Mouse (Mus musculus) midbrain, embryonic 11.5 days (tissue): Measurements from ENCODE around the gene Sars2. TPM values are rescaled to one million over a fixed set of nuclear protein-coding genes. Genes with fewer than 3 reads are reported as not detected.

Source experiments
- ATAC-seq: fragments of 200-750 bp; cut with Nextera tagmentation; 2 replicates; pipeline ENCODE4 v1.8.0; 2017; ENCODE audit warnings: moderate TSS enrichment, moderate library complexity; ENCODE audit not compliant: low FRiP score
- DNase-seq: peaks from one replicate; pipeline ENCODE4 v3.0.0; 2015; ENCODE audit warnings: low spot score; ENCODE audit errors: missing footprints
- H3K27ac ChIP-seq: fragments of 300-500 bp; sonication (generic); 2 replicates; pipeline ENCODE4 v1.5.1; 2014; ENCODE audit warnings: low read depth, low read length
- H3K27me3 ChIP-seq: fragments of 300-500 bp; sonication (generic); 2 replicates; pipeline ENCODE4 v1.6.1; 2014; ENCODE audit warnings: mild to moderate bottlenecking, low read length, moderate library complexity, mixed read lengths; ENCODE audit not compliant: control insufficient read depth, insufficient read depth
- H3K36me3 ChIP-seq: fragments of 300-500 bp; sonication (generic); 2 replicates; pipeline ENCODE4 v1.6.1; 2014; ENCODE audit warnings: mild to moderate bottlenecking, low read length, moderate library complexity, mixed read lengths; ENCODE audit not compliant: control insufficient read depth, insufficient read depth
- H3K4me1 ChIP-seq: fragments of 300-500 bp; sonication (generic); 2 replicates; pipeline ENCODE4 v1.6.1; 2014; ENCODE audit warnings: low read length; ENCODE audit not compliant: control insufficient read depth, insufficient read depth
- H3K4me2 ChIP-seq: fragments of 300-500 bp; sonication (generic); 2 replicates; pipeline ENCODE4 v1.6.1; 2014; ENCODE audit warnings: mild to moderate bottlenecking, moderate library complexity
- H3K4me3 ChIP-seq: fragments of 300-500 bp; sonication (generic); 2 replicates; pipeline ENCODE4 v1.5.1; 2014; ENCODE audit warnings: low read depth, low read length
- H3K9ac ChIP-seq: fragments of 300-500 bp; sonication (generic); 2 replicates; pipeline ENCODE4 v1.6.1; 2014; ENCODE audit warnings: low read length
- H3K9me3 ChIP-seq: fragments of 300-500 bp; sonication (generic); 2 replicates; pipeline ENCODE4 v1.6.1; 2016; ENCODE audit warnings: low read length; ENCODE audit not compliant: control insufficient read depth
- WGBS: fragments of 180-500 bp; shearing (Covaris S2); extraction: QIAGEN DNeasy Blood & Tissue Kit; methylation state at CpG from one replicate; pipeline ENCODE4 v1.1.7; 2014; 5-methylcytosine and 5-hydroxymethylcytosine counted together
- polyA plus RNA-seq: library from polyadenylated mRNA; unstranded; fragments of >200 nt; fragmentation: Nextera tagmentation; extraction: Ambion mirVana; gene quantifications from 2 replicates; pipeline ENCODE4 v1.2.1, GENCODE M21; 2014

Sars2 gene
- polyA plus RNA-seq, 1 experiment from 2014 or later = 27.7 TPM

DNA sequence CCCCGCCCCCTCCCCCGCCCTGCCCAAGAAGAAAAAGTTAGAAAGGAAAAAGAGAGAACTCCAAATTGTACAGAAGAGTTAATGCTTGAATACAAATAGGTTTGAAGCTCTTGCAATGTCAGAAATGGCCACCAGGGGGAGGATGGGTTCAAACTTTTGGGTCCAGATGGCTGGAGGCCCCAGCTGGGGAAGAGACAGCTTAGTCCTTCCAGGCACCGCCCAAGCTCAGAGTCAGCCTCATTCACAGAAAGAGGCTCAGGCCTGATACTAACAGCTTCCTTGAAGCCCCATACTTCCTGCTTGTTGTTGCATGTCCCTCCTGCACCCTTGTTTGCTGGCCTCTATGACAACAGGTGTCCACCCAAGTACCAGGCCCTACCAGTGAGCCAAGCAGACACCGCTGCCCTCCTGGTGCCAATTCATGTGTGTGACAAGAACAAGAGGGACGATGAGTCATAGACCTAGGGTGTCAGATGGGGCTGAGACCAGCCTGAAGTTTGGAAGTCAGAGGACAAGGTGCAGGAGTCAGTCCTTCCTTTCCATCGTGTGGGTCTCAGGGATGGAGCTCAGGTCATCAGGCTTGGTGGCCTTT, 38.4 kb downstream of the Sars2 start:
- ATAC-seq (peak; percentile 66), DNase-seq (peak; percentile 99)
- H3K9ac ChIP-seq = no peak overlapping the region
- WGBS = 44% methylated on average over 6 of the region's 6 CpGs
- no peak overlapping the region for H3K4me3 ChIP-seq
- 0 out of 2 replicates have a peak, but pooled peaks cover 2% of the 10 kb centered on the region for H3K36me3 ChIP-seq
- no peak overlapping the region for H3K27ac ChIP-seq
- H3K27me3 ChIP-seq = no peaks in the 10 kb centered on the region
- no peaks in the 10 kb centered on the region for H3K9me3 ChIP-seq
- H3K4me1 ChIP-seq = peaks cover 4% of the 10 kb centered on the region
- H3K4me2 ChIP-seq = no peak overlapping the region

DNA sequence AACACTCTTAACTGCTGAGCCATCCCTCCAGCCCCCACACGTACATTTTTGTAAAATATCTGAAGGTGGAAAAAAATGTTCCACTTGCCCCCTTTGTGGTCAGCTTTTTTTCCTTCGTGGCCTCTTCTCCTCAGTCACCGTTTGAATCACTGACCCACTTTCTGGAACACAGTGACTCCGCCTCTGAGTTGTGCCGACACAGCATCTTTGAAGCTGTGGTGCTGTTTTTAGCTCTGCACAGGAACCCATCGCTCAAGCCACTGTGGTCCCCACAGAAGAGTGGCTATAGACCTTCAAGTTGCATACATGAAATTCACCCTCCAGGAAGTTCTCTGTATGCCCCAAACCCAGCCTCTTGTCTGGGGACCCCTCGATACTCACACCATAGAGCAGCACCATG, 39.1 kb downstream of the Sars2 start:
- no peak overlapping the region for H3K27ac ChIP-seq
- ATAC-seq (no peak), DNase-seq (no peak)
- 85% methylated on average over 7 of the region's 7 CpGs for WGBS
- no peak overlapping the region for H3K4me3 ChIP-seq
- no peak overlapping the region for H3K9ac ChIP-seq
- no peak overlapping the region for H3K4me2 ChIP-seq
- H3K36me3 ChIP-seq = 0 out of 2 replicates have a peak, but pooled peaks cover 2% of the 10 kb centered on the region
- peaks cover 4% of the 10 kb centered on the region for H3K4me1 ChIP-seq
- H3K27me3 ChIP-seq = no peaks in the 10 kb centered on the region
- no peaks in the 10 kb centered on the region for H3K9me3 ChIP-seq

DNA sequence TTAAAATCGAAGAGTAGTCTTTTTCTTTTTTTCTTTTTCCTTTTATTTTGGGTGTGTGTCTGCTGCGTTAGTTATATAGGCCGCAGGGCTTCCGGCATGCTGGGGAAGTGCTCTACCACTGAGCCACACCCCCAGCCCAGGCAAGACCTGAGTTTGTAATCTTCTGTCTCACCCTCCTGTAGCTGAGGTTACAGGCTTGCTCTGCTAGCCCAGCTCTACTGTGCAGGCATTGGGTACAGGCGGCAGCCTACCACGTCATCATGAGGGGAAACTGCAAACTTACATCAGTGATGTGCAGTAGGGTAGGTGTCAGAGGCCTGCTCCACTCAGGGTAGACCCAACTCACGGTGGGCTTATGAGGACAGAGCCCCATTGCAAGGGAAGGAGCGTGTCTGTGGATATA, 39.5 kb downstream of the Sars2 start:
- Histone ChIP-seq H3K4me3 (no peak overlapping the region), H3K27ac (no peak overlapping the region), H3K9me3 (no peaks in the 10 kb centered on the region), H3K27me3 (no peaks in the 10 kb centered on the region), H3K4me2 (no peak overlapping the region), H3K4me1 (peaks cover 4% of the 10 kb centered on the region), H3K9ac (no peak overlapping the region), H3K36me3 (0 out of 2 replicates have a peak, but pooled peaks cover 2% of the 10 kb centered on the region)
- no peak for ATAC-seq
- no peak for DNase-seq
- whole genome bisulfite sequencing = 89% methylated on average over 8 of the region's 8 CpGs

DNA sequence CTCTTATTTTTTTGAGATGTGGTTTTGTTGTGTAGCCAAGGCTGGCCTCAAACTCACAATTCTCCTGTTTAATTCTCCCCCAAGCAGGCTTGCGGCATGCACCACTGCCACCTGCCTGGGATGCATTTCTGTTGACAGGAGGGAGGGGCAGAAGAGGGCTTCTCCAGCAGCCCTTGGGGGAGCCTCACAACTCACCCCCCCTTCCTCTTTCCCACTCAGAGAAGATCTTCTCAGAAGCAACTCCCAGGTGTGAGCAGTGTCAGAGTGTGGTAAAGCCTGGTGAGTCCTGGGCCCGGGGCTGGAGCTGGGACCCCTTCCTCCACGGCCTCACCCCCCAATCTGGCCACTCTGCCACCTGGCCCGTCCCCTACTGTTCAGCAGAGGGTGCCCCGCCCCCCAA, 43.4 kb downstream of the Sars2 start:
- no peaks in the 10 kb centered on the region for H3K27me3 ChIP-seq
- WGBS = 76% methylated on average over 5 of the region's 5 CpGs
- no peaks in the 10 kb centered on the region for H3K36me3 ChIP-seq
- ATAC-seq = no peak
- no peak overlapping the region for H3K4me3 ChIP-seq
- H3K4me1 ChIP-seq = peaks cover 3% of the 10 kb centered on the region
- H3K27ac ChIP-seq = no peak overlapping the region
- no peak overlapping the region for H3K9ac ChIP-seq
- H3K9me3 ChIP-seq = no peaks in the 10 kb centered on the region
- no peak overlapping the region for H3K4me2 ChIP-seq
- no peak for DNase-seq

DNA sequence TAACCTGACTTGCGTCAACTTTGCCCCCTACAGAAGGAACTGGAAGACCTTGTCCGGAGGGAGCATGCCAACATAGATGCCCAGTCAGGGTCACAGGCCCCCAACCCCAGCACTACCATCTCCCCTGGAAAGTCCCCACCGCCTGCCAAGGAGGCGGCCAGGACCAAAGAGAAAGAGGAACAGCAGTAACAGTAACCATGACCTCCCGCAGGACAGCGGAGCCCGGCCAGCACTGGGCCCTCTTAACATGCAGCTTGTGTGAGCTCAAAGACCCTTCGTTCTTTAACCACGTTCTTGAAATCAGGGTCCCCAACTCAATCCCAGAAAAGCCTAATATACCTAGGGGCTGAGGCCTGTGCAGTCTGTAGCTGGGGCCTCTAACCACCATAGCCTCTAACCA, 46.1 kb downstream of the Sars2 start:
- no peak overlapping the region for H3K4me3 ChIP-seq
- no peaks in the 10 kb centered on the region for H3K27me3 ChIP-seq
- no peaks in the 10 kb centered on the region for H3K36me3 ChIP-seq
- H3K4me2 ChIP-seq = no peak overlapping the region
- 93% methylated on average over 9 of the region's 9 CpGs for WGBS
- no peak for ATAC-seq
- H3K4me1 ChIP-seq = no peaks in the 10 kb centered on the region
- H3K27ac ChIP-seq = no peak overlapping the region
- no peaks in the 10 kb centered on the region for H3K9me3 ChIP-seq
- no peak for DNase-seq
- H3K9ac ChIP-seq = no peak overlapping the region

DNA sequence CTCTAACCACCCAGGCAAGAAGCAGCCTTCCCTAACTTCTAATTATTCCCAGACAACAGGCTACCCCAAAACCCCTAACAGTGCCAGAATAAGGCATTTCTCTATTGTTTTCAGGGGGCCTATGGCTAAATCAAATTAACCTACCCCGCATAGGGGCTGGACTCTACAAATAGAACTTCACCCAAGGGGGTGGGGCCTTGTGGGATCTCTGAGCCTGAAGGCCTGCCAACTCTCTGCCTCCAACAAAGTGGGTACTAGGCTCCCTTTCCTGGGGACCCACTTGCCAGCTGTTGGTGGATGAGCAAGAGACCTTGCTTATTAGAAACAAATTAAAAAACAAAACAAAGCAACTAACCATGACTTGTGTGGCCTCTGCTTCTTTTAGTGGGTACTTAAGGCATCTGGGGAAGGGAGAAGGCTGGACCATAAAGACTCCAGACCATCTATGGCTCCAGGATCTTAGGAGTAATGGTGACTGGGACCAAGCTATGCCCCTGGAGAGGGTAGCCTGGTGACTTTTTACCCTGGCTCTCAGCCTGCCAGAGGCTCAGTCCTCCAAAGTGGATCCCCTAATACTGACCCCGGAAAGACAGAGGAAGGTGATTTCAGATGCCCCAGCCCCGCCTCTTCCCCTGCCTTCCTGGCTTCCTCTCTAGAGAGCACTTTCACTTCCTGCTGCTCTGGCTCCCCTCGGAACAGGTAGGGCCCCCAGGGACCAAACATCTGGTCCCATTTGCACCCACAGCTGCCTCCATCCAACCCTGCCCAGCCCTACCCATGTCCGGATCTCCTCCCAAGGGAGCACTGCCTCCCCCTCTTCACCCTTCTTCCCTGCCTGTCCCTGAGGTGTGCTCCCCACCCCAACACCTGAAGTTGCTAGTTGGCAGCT, 46.8 kb downstream of the Sars2 start, which contains the start of gene Rinl:
TSS of gene Rinl (plus strand) at position 663 of the 889 bp plus-strand sequence.
- H3K9me3 ChIP-seq = no peaks in the 10 kb centered on the region
- H3K4me1 ChIP-seq = no peaks in the 10 kb centered on the region
- DNase-seq (no peak), ATAC-seq (no peak)
- H3K9ac ChIP-seq = no peak within 1 kb of the TSS
- WGBS = 74% methylated on average over 5 of the region's 5 CpGs
- no peak within 1 kb of the TSS for H3K4me2 ChIP-seq
- no peak within 1 kb of the TSS for H3K4me3 ChIP-seq
- H3K27ac ChIP-seq = no peak within 1 kb of the TSS
- no peaks in the 10 kb centered on the region for H3K36me3 ChIP-seq
- no peaks in the 10 kb centered on the region for H3K27me3 ChIP-seq

DNA sequence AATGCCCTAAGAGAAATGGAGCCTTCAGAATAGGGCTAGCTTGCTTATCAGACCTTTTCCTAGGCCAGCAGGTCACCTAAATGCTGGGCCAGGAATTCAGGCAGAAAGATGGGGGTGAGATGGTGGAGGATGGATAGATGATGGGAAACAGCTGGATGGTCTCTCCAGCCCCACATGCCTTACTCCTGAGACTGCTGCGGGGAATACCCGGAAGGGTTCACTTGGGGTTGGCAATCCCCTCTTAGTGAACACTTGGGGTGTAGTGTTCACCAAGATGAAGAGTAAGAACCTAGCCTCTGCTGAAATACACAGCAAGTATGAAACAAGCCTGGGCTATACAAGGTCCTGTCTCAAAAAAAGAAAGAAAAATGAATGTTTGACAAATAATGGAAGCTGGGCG, 47.4 kb downstream of the Sars2 start:
- H3K27ac ChIP-seq = no peak overlapping the region
- no peak for ATAC-seq

DNA sequence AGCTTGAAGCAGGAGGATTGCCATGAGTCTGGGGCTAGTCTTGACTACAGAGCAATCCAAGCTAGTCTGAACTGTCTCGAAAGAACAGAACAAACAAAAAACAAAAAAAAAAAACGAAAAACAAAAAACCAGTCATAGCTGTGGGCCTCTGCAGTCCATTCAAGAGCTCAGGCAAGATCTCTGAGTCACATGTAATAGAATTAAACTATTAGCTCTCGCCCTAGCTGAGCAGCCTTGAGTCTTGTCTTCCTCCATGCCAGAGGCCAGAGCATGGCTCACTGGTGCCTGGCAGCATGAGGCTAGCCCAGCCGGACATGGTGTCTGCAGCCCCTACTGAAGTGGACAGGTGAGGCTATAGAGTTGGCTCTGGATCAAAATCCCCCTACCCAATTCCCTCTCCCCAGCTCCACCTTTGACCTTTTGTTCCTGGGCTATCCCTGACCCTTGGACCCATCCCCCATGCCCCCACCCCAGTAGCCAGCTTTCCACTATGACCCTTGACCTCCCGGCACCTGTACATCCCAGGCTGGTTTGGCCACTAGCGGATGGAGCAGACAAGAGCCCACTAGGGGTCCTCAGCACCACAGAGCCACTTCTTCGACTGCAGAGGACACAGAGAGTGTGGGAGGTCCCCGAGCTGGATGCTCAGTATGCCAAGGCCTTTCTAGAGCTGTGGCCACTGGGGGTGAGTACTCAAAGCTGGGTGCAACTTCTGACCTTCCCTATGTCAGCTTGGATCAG, 48.4 kb downstream of the Sars2 start:
- no peak for DNase-seq
- ATAC-seq = peak; percentile 40; the same call in 1 of the 2 replicates
- Histone ChIP-seq H3K27me3 (no peaks in the 10 kb centered on the region), H3K9me3 (no peaks in the 10 kb centered on the region), H3K9ac (no peak overlapping the region), H3K27ac (no peak overlapping the region), H3K4me2 (no peak overlapping the region), H3K36me3 (no peaks in the 10 kb centered on the region), H3K4me3 (no peak overlapping the region), H3K4me1 (no peaks in the 10 kb centered on the region)
- WGBS = 50% methylated on average over 8 of the region's 8 CpGs

More for the DNA sequence above, 47.4 kb downstream of the Sars2 start:
- Histone ChIP-seq H3K27me3 (no peaks in the 10 kb centered on the region), H3K9ac (no peak overlapping the region), H3K36me3 (no peaks in the 10 kb centered on the region), H3K9me3 (no peaks in the 10 kb centered on the region), H3K4me1 (no peaks in the 10 kb centered on the region), H3K4me2 (no peak overlapping the region), H3K4me3 (no peak overlapping the region)
- WGBS = 83% methylated on average over 3 of the region's 3 CpGs
- DNase-seq = no peak

DNA sequence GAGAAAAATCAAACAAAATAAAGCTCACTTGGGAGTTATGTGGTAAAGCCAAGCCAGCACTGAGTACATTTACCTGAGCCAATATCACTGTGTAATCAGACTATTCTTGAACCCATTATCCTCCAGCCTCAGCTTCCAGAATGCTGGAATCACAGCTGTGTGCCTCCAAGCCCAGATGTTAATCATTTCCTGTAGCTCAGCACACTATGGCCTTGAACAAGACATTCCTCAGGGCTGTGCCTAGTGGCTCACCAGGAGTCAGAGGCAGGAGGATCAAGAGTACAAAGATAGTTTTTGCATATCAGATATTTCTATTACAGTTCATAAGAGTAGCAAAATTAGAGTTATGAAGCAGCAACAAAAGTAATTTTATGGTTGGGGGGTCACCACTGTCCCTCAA, 49.9 kb downstream of the Sars2 start:
- H3K27me3 ChIP-seq = no peaks in the 10 kb centered on the region
- no peak overlapping the region for H3K4me3 ChIP-seq
- H3K36me3 ChIP-seq = no peaks in the 10 kb centered on the region
- H3K4me1 ChIP-seq = no peaks in the 10 kb centered on the region
- no peak overlapping the region for H3K4me2 ChIP-seq
- no peaks in the 10 kb centered on the region for H3K9me3 ChIP-seq
- H3K27ac ChIP-seq = no peak overlapping the region
- H3K9ac ChIP-seq = no peak overlapping the region
- no peak for ATAC-seq
- DNase-seq = no peak
